In genomic region chr9:70911163-70911562, GRCm38 (mm10) we compare ENCODE assay signal across 19 mouse cellular contexts. TPM values are rescaled to one million over a fixed set of nuclear protein-coding genes. Genes with fewer than 3 reads are reported as not detected.
"Had no signal": no experiment of that assay in that cellular context is flagged by ENCODE, and none has a peak within 500 bp of the region (broad histone marks: within the 10 kb centered on the region; RNA-seq: fewer than 3 reads in every experiment).

No protein-coding gene starts in this region.

- H3K4me3 ChIP-seq: intestine, embryonic 15.5 days; limb, embryonic 10.5 days; limb, embryonic 13.5 days; stomach, embryonic 15.5 days had no signal

- H3K27ac ChIP-seq: intestine, embryonic 15.5 days; limb, embryonic 10.5 days; limb, embryonic 13.5 days; liver, embryonic 14.5 days; stomach, embryonic 15.5 days had no signal

- H3K9ac ChIP-seq: intestine, embryonic 15.5 days; limb, embryonic 13.5 days; liver, embryonic 14.5 days; stomach, embryonic 15.5 days had no signal

- H3K36me3 ChIP-seq: intestine, embryonic 15.5 days; limb, embryonic 10.5 days; limb, embryonic 13.5 days; stomach, embryonic 15.5 days had no signal

- H3K9me3 ChIP-seq: intestine, embryonic 15.5 days; limb, embryonic 10.5 days; limb, embryonic 13.5 days; stomach, embryonic 15.5 days had no signal

- H3K27me3 ChIP-seq: intestine, embryonic 15.5 days; limb, embryonic 13.5 days; stomach, embryonic 15.5 days had no signal

- ATAC-seq: intestine, embryonic 15.5 days had no signal

- DNase-seq: kidney, adult 11 months; lung, adult 2 months; lung, postnatal 14 days; lung, postnatal 4 days; midbrain, embryonic 14.5 days; right cerebral cortex, adult 18-20 months; right cerebral cortex, postnatal 14 days; right cerebral cortex, postnatal 4 days; spleen, adult 18-20 months; thymus, adult 18-20 months; thymus, postnatal 36 days had no signal

- H3K4me2 ChIP-seq: intestine, embryonic 15.5 days; limb, embryonic 13.5 days; midbrain, embryonic 11.5 days; stomach, embryonic 15.5 days had no signal

- H3K4me1 ChIP-seq: limb, embryonic 13.5 days had no signal

RNA-seq across cellular contexts. Expression of gene Lipc, which starts 40.9 kb away (rescaled TPM):
- polyA plus RNA-seq: limb, embryonic 10.5 days; limb, embryonic 13.5 days; midbrain, embryonic 11.5 days; midbrain, embryonic 14.5 days; midbrain, postnatal 0 days; testis, adult 2 months had no signal
